Mouse (Mus musculus) MEL (cell line): ENCODE data around the gene Wdr82.

Experiments
- CTCF ChIP-seq, 3 experiments: IDR thresholded peaks in 2 of 3; conservative IDR thresholded peaks in 1 of 3; 2 replicates each; pipeline ENCODE4 v1.5.1; 2011 to 2012; ENCODE audit warnings: low read length in 3 of 3, low read depth in 2 of 3, mild to moderate bottlenecking in 2 of 3, improper control_type of control experiment in 1 of 3, inconsistent platforms in 1 of 3, mixed read lengths in 1 of 3, moderate library complexity in 1 of 3; ENCODE audit not compliant: control insufficient read depth in 1 of 3, insufficient read depth in 1 of 3, poor library complexity in 1 of 3, severe bottlenecking in 1 of 3
- GATA1 ChIP-seq: IDR thresholded peaks from 2 replicates; pipeline ENCODE4 v1.6.1; 2011; ENCODE audit warnings: low read depth, low read length, improper control_type of control experiment
- JUND ChIP-seq: IDR thresholded peaks from 2 replicates; pipeline ENCODE4 v1.6.1; 2011; ENCODE audit warnings: low read depth, mild to moderate bottlenecking, improper control_type of control experiment, low read length
- POLR2A ChIP-seq, 2 experiments: IDR thresholded peaks; 2 replicates each; pipeline ENCODE4 v1.6.1; 2011 to 2012; ENCODE audit warnings: low read length in 2 of 2, mild to moderate bottlenecking in 2 of 2, control low read depth in 1 of 2, improper control_type of control experiment in 1 of 2, low read depth in 1 of 2, moderate library complexity in 1 of 2; ENCODE audit not compliant: control insufficient read depth in 1 of 2, insufficient read depth in 1 of 2, poor library complexity in 1 of 2
- UBTF ChIP-seq: IDR thresholded peaks from 2 replicates; pipeline ENCODE4 v1.6.1; 2012; ENCODE audit warnings: low read depth, mild to moderate bottlenecking, inconsistent platforms, low read length, improper control_type of control experiment, moderate library complexity, borderline replicate concordance; ENCODE audit not compliant: insufficient read depth
- USF2 ChIP-seq, 2 experiments: IDR thresholded peaks; 2 replicates each; pipeline ENCODE4 v1.6.1; 2011 to 2012; ENCODE audit warnings: improper control_type of control experiment in 2 of 2, low read length in 2 of 2, borderline replicate concordance in 1 of 2, inconsistent platforms in 1 of 2, low read depth in 1 of 2, mild to moderate bottlenecking in 1 of 2; ENCODE audit not compliant: insufficient read depth in 1 of 2
- ZNF384 ChIP-seq: IDR thresholded peaks from 2 replicates; pipeline ENCODE4 v1.6.1; 2012; ENCODE audit warnings: low read depth, mild to moderate bottlenecking, inconsistent platforms, low read length, improper control_type of control experiment

GRCm38 (mm10) chr9:106173363-106173762 is 2.6 kb downstream of the Wdr82 start:
- TF ChIP-seq USF2 (IDR thresholded peaks at IDR 0.05; ENCODE audit: borderline replicate concordance in 1 of 2, insufficient read depth in 1 of 2, low read depth in 1 of 2, low read length in 2 of 2): no peak
- TF ChIP-seq UBTF: no peak
- no peak for TF ChIP-seq JUND
- TF ChIP-seq CTCF (IDR thresholded peaks at IDR 0.05 in 2 of 3, conservative IDR thresholded peaks at IDR 0.05 in 1 of 3; ENCODE audit: control insufficient read depth in 1 of 3, insufficient read depth in 1 of 3, low read depth in 2 of 3, low read length in 3 of 3, poor library complexity in 1 of 3, severe bottlenecking in 1 of 3): no peak
- no peak for TF ChIP-seq GATA1
- no peak for TF ChIP-seq POLR2A (IDR thresholded peaks at IDR 0.05; ENCODE audit: control insufficient read depth in 1 of 2, insufficient read depth in 1 of 2, low read depth in 1 of 2, low read length in 2 of 2, poor library complexity in 1 of 2)
- TF ChIP-seq ZNF384: no peak
